Mouse (Mus musculus): ENCODE measurements around the gene Ifitm3. TPM values are rescaled to one million over a fixed set of nuclear protein-coding genes. Genes with fewer than 3 reads are reported as not detected.
"Not testable (repeated sequence)": the region's sequence is repeated elsewhere in the genome, so short reads cannot be mapped to it uniquely, and the experiment has no call there.

Gene Ifitm3
- total and polyA plus RNA-seq, 2 experiments from 2014 or later = 22.5 to 67.8 TPM

DNA sequence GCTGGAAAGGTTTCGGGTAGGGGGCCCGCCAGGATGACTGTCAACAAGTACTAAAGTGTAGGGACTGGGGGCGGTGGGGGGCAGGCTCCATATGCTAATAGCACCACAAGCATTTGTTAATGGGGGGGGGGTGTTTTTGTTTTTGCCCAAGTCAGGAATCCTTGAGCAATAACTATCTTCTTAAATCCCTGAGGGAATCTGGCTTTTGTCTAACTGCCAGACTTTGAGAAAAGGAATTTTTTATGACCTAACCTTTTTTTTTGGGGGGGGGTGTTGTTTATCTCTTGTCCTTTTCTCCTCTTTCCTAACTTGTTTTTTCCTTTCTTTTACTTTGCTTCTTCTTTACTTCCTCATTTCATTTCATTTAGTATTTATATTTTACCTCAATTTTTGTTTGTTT, 35.1 kb downstream of the Ifitm3 start:
- no peak for ATAC-seq (ENCODE audit: low FRiP score)
- no peaks in the 10 kb centered on the region for H3K9me3 ChIP-seq (ENCODE audit: low read length)

DNA sequence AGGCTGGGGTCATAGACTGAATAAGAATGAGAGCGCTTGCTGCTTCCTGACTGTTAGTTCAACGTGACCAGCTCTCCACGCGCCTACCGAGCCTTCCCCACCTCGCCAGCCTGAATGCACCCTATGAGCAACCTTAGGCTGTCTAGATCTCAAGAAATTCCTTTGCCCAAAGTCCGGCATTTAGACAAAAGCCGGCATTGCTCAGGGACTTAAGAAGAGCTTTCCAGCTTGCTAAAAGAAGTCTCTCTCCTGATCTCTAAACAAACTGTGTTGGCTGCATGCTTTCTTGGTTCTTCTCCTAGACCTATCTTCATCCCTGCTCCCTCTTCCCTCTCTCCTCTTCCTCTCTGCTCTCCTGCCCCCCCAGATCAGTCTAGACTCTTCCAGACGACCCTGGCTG, 35.6 kb downstream of the Ifitm3 start:
- TF ChIP-seq CTCF (IDR thresholded peaks at IDR 0.05) = no peak
- 10% methylated on average over 9 of the region's 9 CpGs for WGBS
- no peak for DNase-seq (ENCODE audit: low spot score)
- no peak for ATAC-seq (ENCODE audit: low FRiP score)
- H3K4me2 ChIP-seq (ENCODE audit: low read depth, low read length, poor library complexity, severe bottlenecking) = no peak overlapping the region
- no peak overlapping the region for H3K9ac ChIP-seq (replicated peaks; ENCODE audit: low read length, poor library complexity, severe bottlenecking)
- H3K4me1 ChIP-seq (ENCODE audit: insufficient read depth, low read length) = no peaks in the 10 kb centered on the region
- no peaks in the 10 kb centered on the region for H3K27me3 ChIP-seq (ENCODE audit: insufficient read depth, low read length)
- H3K4me3 ChIP-seq (ENCODE audit: low read depth, low read length) = no peak overlapping the region
- no peaks in the 10 kb centered on the region for H3K36me3 ChIP-seq (ENCODE audit: insufficient read depth, low read length)
- no peak overlapping the region for H3K27ac ChIP-seq (ENCODE audit: low read depth, low read length)
- no peaks in the 10 kb centered on the region for H3K9me3 ChIP-seq (ENCODE audit: low read length)

More for the DNA sequence above, 35.1 kb downstream of the Ifitm3 start:
- 25% methylated on average over 3 of the region's 3 CpGs for WGBS
- DNase-seq (ENCODE audit: low spot score) = no peak
- Histone ChIP-seq H3K27ac (ENCODE audit: low read depth, low read length) (no peak overlapping the region), H3K4me1 (ENCODE audit: insufficient read depth, low read length) (no peaks in the 10 kb centered on the region), H3K36me3 (ENCODE audit: insufficient read depth, low read length) (no peaks in the 10 kb centered on the region), H3K4me2 (ENCODE audit: low read depth, low read length, poor library complexity, severe bottlenecking) (no peak overlapping the region), H3K27me3 (ENCODE audit: insufficient read depth, low read length) (no peaks in the 10 kb centered on the region), H3K4me3 (ENCODE audit: low read depth, low read length) (no peak overlapping the region), H3K9ac (replicated peaks; ENCODE audit: low read length, poor library complexity, severe bottlenecking) (no peak overlapping the region)
- no peak for TF ChIP-seq CTCF (IDR thresholded peaks at IDR 0.05)

DNA sequence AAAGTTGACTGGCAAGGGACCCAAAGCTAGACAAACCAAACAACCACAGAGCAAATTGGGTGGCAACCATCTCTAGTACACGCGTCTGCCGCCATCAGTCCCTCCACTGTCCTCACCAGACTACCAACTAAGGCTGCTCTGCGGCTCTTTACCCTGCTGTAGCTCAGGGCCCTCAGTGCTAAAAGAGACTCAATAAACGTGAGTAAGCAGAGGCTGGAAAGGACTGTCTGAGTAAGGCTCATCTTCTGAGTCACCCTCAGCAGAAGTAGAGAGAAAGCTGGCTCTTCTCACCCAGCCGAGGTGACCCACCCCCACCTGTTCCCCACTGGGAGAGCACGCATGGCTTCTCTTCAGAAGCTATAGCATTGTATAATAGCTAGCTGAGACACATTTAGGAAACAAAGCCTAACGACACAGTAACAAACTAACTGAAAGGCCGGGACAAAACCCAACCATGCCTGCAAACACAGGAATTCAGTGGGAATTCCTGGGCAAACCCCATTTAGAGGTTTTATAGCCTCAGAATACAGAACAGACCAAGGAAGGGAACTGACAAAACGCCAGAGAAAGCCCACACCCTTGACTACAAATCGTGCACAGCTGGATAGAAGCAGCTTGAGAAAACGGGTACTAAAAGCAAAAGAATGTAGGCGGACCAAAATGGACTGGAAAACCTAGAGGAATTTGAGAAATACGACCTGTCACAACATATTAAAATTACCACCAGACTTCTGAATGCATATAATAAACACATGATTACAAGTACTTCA, 37.0 kb downstream of the Ifitm3 start:
- Histone ChIP-seq H3K4me3 (ENCODE audit: low read depth, low read length) (no peak overlapping the region), H3K9me3 (ENCODE audit: low read length) (no peaks in the 10 kb centered on the region), H3K27me3 (ENCODE audit: insufficient read depth, low read length) (no peaks in the 10 kb centered on the region), H3K4me1 (ENCODE audit: insufficient read depth, low read length) (no peaks in the 10 kb centered on the region), H3K36me3 (ENCODE audit: insufficient read depth, low read length) (no peaks in the 10 kb centered on the region), H3K4me2 (ENCODE audit: low read depth, low read length, poor library complexity, severe bottlenecking) (no peak overlapping the region), H3K27ac (ENCODE audit: low read depth, low read length) (no peak overlapping the region), H3K9ac (replicated peaks; ENCODE audit: low read length, poor library complexity, severe bottlenecking) (no peak overlapping the region)
- no peak for DNase-seq (ENCODE audit: low spot score)
- ATAC-seq (ENCODE audit: low FRiP score) = no peak
- WGBS = 29% methylated on average over 14 of the region's 14 CpGs
- TF ChIP-seq CTCF (IDR thresholded peaks at IDR 0.05) = no peak

DNA sequence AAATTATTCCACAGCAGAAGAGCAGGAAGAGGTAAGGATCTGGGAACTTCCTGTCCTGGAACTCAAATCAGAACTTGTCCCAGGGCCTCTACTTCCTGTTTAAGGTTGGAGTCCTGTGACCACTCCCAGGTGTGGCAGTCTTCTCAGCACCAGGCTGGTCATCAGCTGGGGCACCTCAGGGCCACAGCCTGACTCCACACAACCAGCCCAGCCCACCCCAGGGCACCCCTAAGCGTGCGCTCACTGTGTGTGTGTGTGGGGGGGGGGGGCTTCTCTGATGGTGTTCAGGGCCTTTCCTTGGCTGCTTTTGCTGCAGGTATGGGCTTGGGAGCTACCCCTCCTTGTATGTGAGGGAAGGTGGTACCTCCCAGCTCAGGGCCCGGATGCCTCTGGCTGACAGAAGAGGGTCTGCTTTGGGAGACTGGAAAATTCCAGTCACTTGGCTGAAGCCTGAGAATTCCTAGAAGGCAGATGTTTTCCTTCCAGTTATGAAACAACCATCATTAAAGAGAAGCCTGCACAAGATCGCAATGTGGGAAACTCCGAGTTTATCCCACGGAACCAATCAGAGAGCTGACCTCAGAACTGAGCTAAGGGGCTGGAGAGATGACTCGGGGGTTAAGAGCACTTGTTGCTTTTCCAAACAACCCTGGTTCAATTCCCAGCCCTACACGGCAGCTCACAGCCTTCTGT, 38.9 kb downstream of the Ifitm3 start:
- ATAC-seq (ENCODE audit: low FRiP score) (no peak), DNase-seq (ENCODE audit: low spot score) (no peak)
- H3K4me2 ChIP-seq (ENCODE audit: low read depth, low read length, poor library complexity, severe bottlenecking) = no peak overlapping the region
- no peaks in the 10 kb centered on the region for H3K9me3 ChIP-seq (ENCODE audit: low read length)
- no peak overlapping the region for H3K9ac ChIP-seq (replicated peaks; ENCODE audit: low read length, poor library complexity, severe bottlenecking)
- H3K27me3 ChIP-seq (ENCODE audit: insufficient read depth, low read length) = no peaks in the 10 kb centered on the region
- TF ChIP-seq CTCF (IDR thresholded peaks at IDR 0.05) = no peak
- no peak overlapping the region for H3K4me3 ChIP-seq (ENCODE audit: low read depth, low read length)
- 80% methylated on average over 8 of the region's 8 CpGs for whole genome bisulfite sequencing
- H3K4me1 ChIP-seq (ENCODE audit: insufficient read depth, low read length) = no peaks in the 10 kb centered on the region
- no peaks in the 10 kb centered on the region for H3K36me3 ChIP-seq (ENCODE audit: insufficient read depth, low read length)
- H3K27ac ChIP-seq (ENCODE audit: low read depth, low read length) = no peak overlapping the region

DNA sequence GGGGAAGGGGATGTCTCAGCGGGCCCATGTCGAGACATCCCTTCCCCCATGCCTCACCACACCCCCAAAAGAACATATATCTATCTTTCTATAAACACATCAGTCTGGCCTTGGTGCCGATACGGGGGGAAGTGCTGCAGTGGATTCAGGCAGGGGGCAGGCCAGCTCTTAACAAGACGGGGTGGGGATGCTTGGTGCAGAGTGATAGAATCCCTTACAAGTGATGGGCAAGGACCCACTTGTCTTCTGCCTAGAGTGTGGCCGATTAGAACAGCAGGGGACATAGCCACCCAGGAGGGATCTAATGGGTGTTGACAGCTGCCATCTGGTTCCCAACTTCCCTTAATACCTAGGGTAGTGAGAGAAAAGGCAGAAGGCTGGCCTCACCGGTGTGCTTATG, 39.6 kb downstream of the Ifitm3 start:
- H3K4me1 ChIP-seq (ENCODE audit: insufficient read depth, low read length) = no peaks in the 10 kb centered on the region
- WGBS = 47% methylated on average over 7 of the region's 7 CpGs

DNA sequence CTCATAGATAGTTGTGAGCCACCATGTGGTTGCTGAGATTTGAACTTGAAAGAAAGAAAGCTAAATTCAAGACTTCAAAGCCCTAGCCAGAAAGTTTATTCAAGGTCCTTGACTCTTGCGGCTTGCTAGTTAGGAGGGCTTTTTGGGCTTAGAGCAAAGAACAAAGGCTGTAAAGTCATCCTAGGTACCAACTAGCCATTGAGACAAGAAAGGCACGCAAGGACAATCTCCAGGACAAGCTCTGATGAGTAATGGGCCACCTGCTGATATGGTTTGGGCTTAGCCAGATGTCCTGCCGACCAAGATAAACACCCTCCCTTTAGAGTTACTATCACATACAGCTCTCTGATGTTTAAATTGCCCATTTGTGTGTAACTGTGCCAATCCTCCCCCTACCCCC, 41.9 kb downstream of the Ifitm3 start:
- ATAC-seq (ENCODE audit: low FRiP score); H3K4me2 ChIP-seq (ENCODE audit: low read depth, low read length, poor library complexity, severe bottlenecking): not testable (repeated sequence)
- WGBS = 19% methylated on average over 3 of the region's 3 CpGs

More for the DNA sequence above, 39.6 kb downstream of the Ifitm3 start:
- no peak overlapping the region for H3K27ac ChIP-seq (ENCODE audit: low read depth, low read length)
- H3K4me2 ChIP-seq (ENCODE audit: low read depth, low read length, poor library complexity, severe bottlenecking) = no peak overlapping the region
- no peaks in the 10 kb centered on the region for H3K27me3 ChIP-seq (ENCODE audit: insufficient read depth, low read length)
- no peak overlapping the region for H3K9ac ChIP-seq (replicated peaks; ENCODE audit: low read length, poor library complexity, severe bottlenecking)
- no peaks in the 10 kb centered on the region for H3K36me3 ChIP-seq (ENCODE audit: insufficient read depth, low read length)
- no peak overlapping the region for H3K4me3 ChIP-seq (ENCODE audit: low read depth, low read length)
- DNase-seq (ENCODE audit: low spot score) (no peak), ATAC-seq (ENCODE audit: low FRiP score) (no peak)
- TF ChIP-seq CTCF (IDR thresholded peaks at IDR 0.05) = no peak
- no peaks in the 10 kb centered on the region for H3K9me3 ChIP-seq (ENCODE audit: low read length)

More for the DNA sequence above, 41.9 kb downstream of the Ifitm3 start:
- H3K4me3 ChIP-seq (ENCODE audit: low read depth, low read length); H3K27ac ChIP-seq (ENCODE audit: low read depth, low read length); H3K9me3 ChIP-seq (ENCODE audit: low read length); DNase-seq (ENCODE audit: low spot score); H3K4me1 ChIP-seq (ENCODE audit: insufficient read depth, low read length); H3K9ac ChIP-seq (replicated peaks; ENCODE audit: low read length, poor library complexity, severe bottlenecking); H3K27me3 ChIP-seq (ENCODE audit: insufficient read depth, low read length); H3K36me3 ChIP-seq (ENCODE audit: insufficient read depth, low read length): not testable (repeated sequence)

Measured in midbrain, postnatal 0 days (tissue).